Mouse (Mus musculus) intestine, embryonic 16.5 days (tissue): ENCODE results near the gene Grin1. TPM values are rescaled to one million over a fixed set of nuclear protein-coding genes. Genes with fewer than 3 reads are reported as not detected.
A peak's percentile ranks its signal among the peaks of the same experiment; 100 is the strongest.

Experiments used
- ATAC-seq: fragments of 200-750 bp; cut with Nextera tagmentation; 2 replicates; pipeline ENCODE4 v1.8.0; 2017; ENCODE audit warnings: moderate TSS enrichment, moderate library complexity
- H3K27ac ChIP-seq: fragments of 300-500 bp; sonication (generic); 2 replicates; pipeline ENCODE4 v1.5.1; 2014; ENCODE audit warnings: mild to moderate bottlenecking, low read length
- H3K27me3 ChIP-seq: fragments of 300-500 bp; sonication (generic); replicated peaks from 2 replicates; pipeline ENCODE4 v1.6.1; 2014; ENCODE audit warnings: low read length, control low read depth, mixed read lengths; ENCODE audit not compliant: control insufficient read depth, insufficient read depth
- H3K36me3 ChIP-seq: fragments of 300-500 bp; sonication (generic); 2 replicates; pipeline ENCODE4 v1.6.1; 2014; ENCODE audit warnings: low read length, control low read depth; ENCODE audit not compliant: control insufficient read depth, insufficient read depth
- H3K4me1 ChIP-seq: fragments of 300-500 bp; sonication (generic); 2 replicates; pipeline ENCODE4 v1.6.1; 2014; ENCODE audit warnings: low read length, control low read depth, mixed read lengths; ENCODE audit not compliant: control insufficient read depth, insufficient read depth
- H3K4me2 ChIP-seq: fragments of 300-500 bp; sonication (generic); 2 replicates; pipeline ENCODE4 v1.6.1; 2014; ENCODE audit warnings: low read depth, low read length, control low read depth
- H3K4me3 ChIP-seq: fragments of 300-500 bp; sonication (generic); 2 replicates; pipeline ENCODE4 v1.5.1; 2014; ENCODE audit warnings: mild to moderate bottlenecking, low read length
- H3K9ac ChIP-seq: fragments of 300-500 bp; sonication (generic); 2 replicates; pipeline ENCODE4 v1.6.1; 2014; ENCODE audit warnings: low read depth, low read length
- H3K9me3 ChIP-seq: fragments of 300-500 bp; sonication (generic); 2 replicates; pipeline ENCODE4 v1.6.1; 2016; ENCODE audit warnings: low read length, control low read depth; ENCODE audit not compliant: control insufficient read depth
- WGBS: fragments of 180-500 bp; shearing (Covaris S2); extraction: QIAGEN DNeasy Blood & Tissue Kit; methylation state at CpG from one replicate; pipeline ENCODE4 v1.1.7; 2014; 5-methylcytosine and 5-hydroxymethylcytosine counted together
- polyA plus RNA-seq: library from polyadenylated mRNA; unstranded; fragments of >200 nt; fragmentation: Nextera tagmentation; extraction: Ambion mirVana; gene quantifications from 2 replicates; pipeline ENCODE4 v1.2.1, GENCODE M21; 2015

Gene Grin1
- polyA plus RNA-seq, 1 experiment from 2014 or later: 1.7 TPM

- Histone ChIP-seq H3K27ac (no peak overlapping the region), H3K4me1 (no peaks in the 10 kb centered on the region; the same call in 1 of the 2 replicates), H3K27me3 (peaks cover 39% of the 10 kb centered on the region), H3K9me3 (no peaks in the 10 kb centered on the region), H3K4me3 (peak overlapping the region; percentile 53; the same call in 1 of the 2 replicates), H3K9ac (no peak overlapping the region), H3K36me3 (no peaks in the 10 kb centered on the region), H3K4me2 (peak overlapping the region; percentile 92)
- no peak for ATAC-seq
- WGBS: 67% methylated on average over 7 of the region's 7 CpGs
Observed at GRCm38 (mm10) chr2:25303931-25304656, 14.9 kb downstream of the Grin1 start.

- Histone ChIP-seq H3K4me2 (no peak overlapping the region), H3K27me3 (peaks cover 33% of the 10 kb centered on the region), H3K9ac (no peak overlapping the region), H3K4me1 (no peaks in the 10 kb centered on the region; the same call in 1 of the 2 replicates), H3K4me3 (no peak overlapping the region), H3K27ac (no peak overlapping the region), H3K36me3 (no peaks in the 10 kb centered on the region), H3K9me3 (no peaks in the 10 kb centered on the region)
- WGBS: 60% methylated on average over 3 of the region's 3 CpGs
- ATAC-seq: no peak
Observed at GRCm38 (mm10) chr2:25303452-25303851, 15.5 kb downstream of the Grin1 start.

DNA sequence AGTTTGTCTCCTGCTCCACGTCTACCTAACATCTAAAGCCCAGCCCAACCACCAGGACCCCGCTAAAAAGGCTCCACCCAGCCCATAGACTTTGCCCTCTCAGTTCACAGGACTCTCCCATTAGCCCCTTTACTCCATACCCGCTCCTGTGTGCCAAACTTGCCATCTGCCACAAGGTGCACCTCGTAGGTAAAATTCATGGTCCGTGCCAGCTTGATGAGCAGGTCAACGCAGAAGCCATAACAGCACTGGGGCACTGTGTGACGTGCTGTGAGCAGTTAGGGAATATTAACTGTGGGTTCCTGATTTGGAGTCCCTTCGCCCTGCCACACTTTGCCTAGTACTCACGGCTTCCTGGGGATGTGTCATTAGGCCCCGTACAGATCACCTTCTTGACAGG, 20.9 kb downstream of the Grin1 start:
- no peak overlapping the region for H3K4me3 ChIP-seq
- no peak overlapping the region for H3K9ac ChIP-seq
- no peaks in the 10 kb centered on the region for H3K9me3 ChIP-seq
- H3K27me3 ChIP-seq: peaks cover 18% of the 10 kb centered on the region; the same call in 1 of the 2 replicates
- H3K27ac ChIP-seq: no peak overlapping the region
- ATAC-seq: no peak
- no peak overlapping the region for H3K4me2 ChIP-seq
- no peaks in the 10 kb centered on the region for H3K36me3 ChIP-seq
- H3K4me1 ChIP-seq: no peaks in the 10 kb centered on the region
- WGBS: 78% methylated on average over 10 of the region's 10 CpGs

DNA sequence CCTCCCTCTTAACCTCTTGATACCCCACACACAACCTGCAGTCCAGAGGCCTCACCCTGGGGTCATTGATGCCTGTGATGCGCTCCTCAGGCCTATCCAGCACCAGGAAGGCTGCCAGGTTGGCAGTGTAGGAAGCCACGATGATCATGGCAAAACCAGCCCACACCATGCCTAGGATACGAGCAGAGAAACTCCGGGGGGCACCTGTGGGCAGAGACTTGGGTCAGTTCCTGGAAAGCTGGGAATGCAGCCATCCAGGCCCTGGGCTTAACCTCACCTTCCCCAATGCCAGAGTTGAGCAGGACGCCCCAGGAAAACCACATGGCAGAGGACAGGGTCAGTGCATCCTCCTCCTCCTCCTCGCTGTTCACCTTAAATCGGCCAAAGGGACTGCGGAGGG, 21.9 kb downstream of the Grin1 start:
- Histone ChIP-seq H3K36me3 (no peaks in the 10 kb centered on the region), H3K27me3 (peaks cover 27% of the 10 kb centered on the region), H3K4me2 (no peak overlapping the region), H3K9me3 (no peaks in the 10 kb centered on the region), H3K4me1 (peaks cover 7% of the 10 kb centered on the region), H3K4me3 (no peak overlapping the region), H3K9ac (no peak overlapping the region), H3K27ac (no peak overlapping the region)
- WGBS: 76% methylated on average over 8 of the region's 8 CpGs
- no peak for ATAC-seq

DNA sequence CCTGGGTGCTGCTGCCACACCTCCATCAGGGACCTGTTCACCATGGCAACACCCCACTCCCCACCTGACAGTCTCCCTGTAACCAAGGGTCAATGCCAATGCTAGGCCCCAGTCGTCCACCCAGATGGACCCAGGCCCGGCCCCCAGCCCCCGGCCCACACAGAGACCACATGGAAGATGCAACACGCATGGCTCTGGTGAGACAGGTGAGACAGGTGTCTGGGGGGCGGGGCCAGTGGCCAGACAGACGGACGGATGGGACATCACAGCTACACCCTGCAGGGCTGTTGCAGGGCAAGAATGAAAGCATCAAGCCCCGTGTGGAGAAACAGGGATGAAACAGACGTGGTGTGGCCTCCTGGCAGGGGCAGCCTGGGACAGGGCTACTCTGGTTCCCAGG, 25.3 kb downstream of the Grin1 start:
- H3K9me3 ChIP-seq: no peaks in the 10 kb centered on the region
- peaks cover 61% of the 10 kb centered on the region for H3K27me3 ChIP-seq
- H3K27ac ChIP-seq: no peak overlapping the region
- WGBS: 73% methylated on average over 9 of the region's 9 CpGs
- no peak overlapping the region for H3K4me3 ChIP-seq
- no peak overlapping the region for H3K4me2 ChIP-seq
- peaks cover 8% of the 10 kb centered on the region for H3K4me1 ChIP-seq
- no peaks in the 10 kb centered on the region for H3K36me3 ChIP-seq
- ATAC-seq: no peak
- no peak overlapping the region for H3K9ac ChIP-seq

DNA sequence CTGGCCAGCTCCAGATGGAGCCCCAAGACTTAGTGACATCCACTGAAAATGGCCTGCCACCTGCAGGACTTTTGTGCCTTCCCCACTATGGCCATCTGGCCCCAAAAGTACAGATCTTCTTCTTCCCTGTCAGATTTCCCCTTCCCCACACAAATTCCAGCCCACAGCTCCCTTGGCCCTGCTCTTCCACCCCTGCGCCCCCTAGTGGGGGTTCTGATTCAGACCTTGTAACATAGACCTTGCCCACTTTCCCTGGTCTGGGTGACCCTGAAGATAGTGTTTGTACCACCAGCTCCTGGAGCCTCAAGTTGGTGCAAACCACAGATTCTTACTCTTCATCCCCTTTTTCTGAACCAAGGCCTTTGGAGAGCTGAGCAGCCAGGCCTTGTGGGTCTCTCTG, 26.1 kb downstream of the Grin1 start:
- peaks cover 8% of the 10 kb centered on the region for H3K4me1 ChIP-seq
- H3K4me2 ChIP-seq: peak overlapping the region; percentile 67
- H3K36me3 ChIP-seq: no peaks in the 10 kb centered on the region
- peak overlapping the region; percentile 46; the same call in 1 of the 2 replicates for H3K9ac ChIP-seq
- H3K27ac ChIP-seq: no peak overlapping the region
- WGBS: 0% methylated on average over 1 of the region's 1 CpGs
- ATAC-seq: 0 out of 2 replicates have a peak, but pooled peaks have one; percentile 29
- H3K4me3 ChIP-seq: no peak overlapping the region
- peaks cover 65% of the 10 kb centered on the region for H3K27me3 ChIP-seq
- H3K9me3 ChIP-seq: no peaks in the 10 kb centered on the region

GRCm38 (mm10) chr2:25292054-25292544, 26.9 kb downstream of the Grin1 start:
- WGBS: 5% methylated on average over 41 of the region's 43 CpGs
- H3K36me3 ChIP-seq: no peaks in the 10 kb centered on the region

GRCm38 (mm10) chr2:25291184-25292053, 27.6 kb downstream of the Grin1 start:
- Histone ChIP-seq H3K36me3 (no peaks in the 10 kb centered on the region), H3K9ac (peak overlapping the region; percentile 46), H3K27me3 (peaks cover 56% of the 10 kb centered on the region), H3K4me2 (peak overlapping the region; percentile 67), H3K27ac (no peak overlapping the region), H3K4me1 (peaks cover 17% of the 10 kb centered on the region), H3K4me3 (peak overlapping the region; percentile 41), H3K9me3 (no peaks in the 10 kb centered on the region)
- WGBS: 6% methylated on average over 32 of the region's 32 CpGs
- no peak for ATAC-seq

More at GRCm38 (mm10) chr2:25292054-25292544, 26.9 kb downstream of the Grin1 start:
- Histone ChIP-seq H3K4me3 (peak overlapping the region; percentile 41), H3K4me1 (peaks cover 12% of the 10 kb centered on the region), H3K27me3 (peaks cover 59% of the 10 kb centered on the region), H3K9ac (peak overlapping the region; percentile 46), H3K4me2 (peak overlapping the region; percentile 67), H3K9me3 (no peaks in the 10 kb centered on the region), H3K27ac (no peak overlapping the region)
- 0 out of 2 replicates have a peak, but pooled peaks have one; percentile 11 for ATAC-seq

- peak overlapping the region; percentile 24 for H3K4me3 ChIP-seq
- no peak overlapping the region for H3K9ac ChIP-seq
- H3K36me3 ChIP-seq: no peaks in the 10 kb centered on the region
- peaks cover 54% of the 10 kb centered on the region for H3K27me3 ChIP-seq
- ATAC-seq: no peak
- H3K4me2 ChIP-seq: no peak overlapping the region
- WGBS: under 1% methylated on average over 18 of the region's 18 CpGs
- H3K27ac ChIP-seq: no peak overlapping the region
- peaks cover 22% of the 10 kb centered on the region for H3K4me1 ChIP-seq
- no peaks in the 10 kb centered on the region for H3K9me3 ChIP-seq
Observed at GRCm38 (mm10) chr2:25290816-25291130, 28.2 kb downstream of the Grin1 start.
